Mouse (Mus musculus): ENCODE measurements around the gene Fbxo6. TPM values are rescaled to one million over a fixed set of nuclear protein-coding genes. Genes with fewer than 3 reads are reported as not detected.
A peak's percentile ranks its signal among the peaks of the same experiment; 100 is the strongest.
"Not testable (repeated sequence)": the region's sequence is repeated elsewhere in the genome, so short reads cannot be mapped to it uniquely, and the experiment has no call there.

The Fbxo6 gene
- total RNA-seq (2015; ENCODE audit: low replicate concordance) (2.7 and 3.3 TPM in 2 replicates), total RNA-seq (2017; ENCODE audit: low replicate concordance) (1.3 and 2.8 TPM in 2 replicates)

- peak; percentile 73 for ATAC-seq (replicated peaks; ENCODE audit: low FRiP score, poor library complexity, severe bottlenecking)
Observed at GRCm38 (mm10) chr4:148151267-148152168, at the start of gene Fbxo6. TSS of gene Fbxo6 (minus strand) at chr4:148152140.

GRCm38 (mm10) chr4:148198721-148199120, 46.8 kb upstream of the Fbxo6 start:
- ATAC-seq (replicated peaks; ENCODE audit: low FRiP score, poor library complexity, severe bottlenecking), result no peak

DNA sequence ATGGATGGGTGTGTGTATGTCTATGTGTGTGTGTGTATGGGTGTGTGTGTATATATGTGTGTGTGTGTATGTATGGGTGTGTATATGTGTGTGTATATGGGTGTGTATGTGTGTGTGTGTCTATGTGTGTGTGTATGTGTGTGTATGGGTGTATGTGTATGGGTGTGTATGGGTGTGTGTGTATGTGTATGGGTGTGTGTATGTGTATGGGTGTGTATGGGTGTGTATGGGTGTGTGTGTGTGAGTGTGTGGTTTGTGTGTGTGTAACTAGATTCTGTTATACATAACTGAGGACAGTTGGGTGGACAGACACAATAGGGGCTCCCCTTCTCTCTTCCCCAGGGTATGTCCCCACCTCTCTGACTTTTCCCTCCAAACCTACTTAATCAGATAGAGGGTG, 42.5 kb upstream of the Fbxo6 start:
- peak; percentile 39; the same call in 1 of the 2 replicates for ATAC-seq (replicated peaks; ENCODE audit: low FRiP score, poor library complexity, severe bottlenecking)

DNA sequence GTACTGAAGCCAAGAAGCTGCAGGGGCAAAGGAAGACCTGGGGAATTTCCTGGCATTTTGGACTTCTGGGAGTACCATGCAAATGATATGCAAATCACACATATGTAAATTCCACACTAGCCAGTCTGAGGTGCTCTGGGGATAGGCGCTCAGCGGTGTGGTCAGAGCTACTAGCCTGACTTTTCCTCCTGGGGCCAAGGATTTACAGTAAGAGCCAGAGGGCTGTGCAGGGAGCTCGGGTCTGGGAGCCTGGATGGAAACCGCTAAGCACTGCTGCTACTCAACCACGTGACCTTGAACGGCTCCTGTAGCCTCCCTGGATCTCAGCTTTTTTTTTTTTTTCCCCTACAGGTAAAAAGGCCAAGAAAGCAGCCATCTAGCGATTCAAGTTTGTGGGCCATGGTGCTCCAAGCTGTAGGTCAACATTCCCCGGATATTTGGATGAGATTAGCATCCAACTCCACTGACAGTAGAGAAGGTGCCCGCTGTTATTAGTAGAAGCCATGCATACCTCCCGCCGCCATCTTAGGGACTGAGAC, 40.8 kb upstream of the Fbxo6 start:
- no peak for ATAC-seq (replicated peaks; ENCODE audit: low FRiP score, poor library complexity, severe bottlenecking)

DNA sequence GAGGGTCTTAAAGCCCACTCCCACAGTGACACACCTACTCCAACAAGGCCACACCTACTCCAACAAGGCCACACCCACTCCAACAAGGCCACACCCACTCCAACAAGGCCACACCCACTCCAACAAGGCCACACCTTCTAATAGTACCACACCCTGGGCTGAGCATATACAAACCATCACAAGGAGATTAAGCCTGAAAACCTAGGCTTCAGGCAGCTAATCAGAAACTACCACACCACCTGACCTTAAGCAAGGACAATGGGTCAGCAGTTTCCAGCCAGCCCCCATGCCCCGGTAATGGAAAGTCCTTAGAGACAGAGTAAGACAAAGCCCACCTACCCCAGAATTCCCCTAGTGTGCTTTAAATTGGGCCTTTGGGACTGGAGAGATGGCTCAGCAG, 36.8 kb upstream of the Fbxo6 start:
- ATAC-seq (replicated peaks; ENCODE audit: low FRiP score, poor library complexity, severe bottlenecking), result not testable (repeated sequence)

- no peak for ATAC-seq (replicated peaks; ENCODE audit: low FRiP score, poor library complexity, severe bottlenecking)
Observed at GRCm38 (mm10) chr4:148185819-148186218, 33.9 kb upstream of the Fbxo6 start.

GRCm38 (mm10) chr4:148184564-148184963, 32.6 kb upstream of the Fbxo6 start:
- no peak; the same call in 1 of the 2 replicates for ATAC-seq (replicated peaks; ENCODE audit: low FRiP score, poor library complexity, severe bottlenecking)

DNA sequence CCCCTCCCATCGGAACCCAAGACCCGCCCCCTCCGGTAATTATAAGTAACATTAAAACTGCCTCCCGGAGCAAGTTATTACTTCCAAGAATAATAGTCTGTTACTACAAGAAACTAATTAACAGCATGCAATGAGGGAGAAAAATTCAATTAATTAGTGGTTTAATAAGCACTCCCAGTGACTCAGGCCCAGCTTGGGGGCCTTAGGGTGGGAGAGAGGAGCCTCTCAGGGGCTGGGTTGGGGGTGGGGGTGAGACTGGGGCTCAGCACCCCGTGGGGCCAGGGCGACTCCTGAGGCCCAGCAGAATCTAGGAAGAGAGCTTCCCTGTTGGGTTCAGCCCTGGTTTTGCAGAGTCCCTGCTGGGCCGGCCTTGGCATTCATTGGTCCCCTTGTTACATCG, 30.4 kb upstream of the Fbxo6 start:
- no peak for ATAC-seq (replicated peaks; ENCODE audit: low FRiP score, poor library complexity, severe bottlenecking)

GRCm38 (mm10) chr4:148181483-148181882, 29.5 kb upstream of the Fbxo6 start:
- no peak for ATAC-seq (replicated peaks; ENCODE audit: low FRiP score, poor library complexity, severe bottlenecking)

DNA sequence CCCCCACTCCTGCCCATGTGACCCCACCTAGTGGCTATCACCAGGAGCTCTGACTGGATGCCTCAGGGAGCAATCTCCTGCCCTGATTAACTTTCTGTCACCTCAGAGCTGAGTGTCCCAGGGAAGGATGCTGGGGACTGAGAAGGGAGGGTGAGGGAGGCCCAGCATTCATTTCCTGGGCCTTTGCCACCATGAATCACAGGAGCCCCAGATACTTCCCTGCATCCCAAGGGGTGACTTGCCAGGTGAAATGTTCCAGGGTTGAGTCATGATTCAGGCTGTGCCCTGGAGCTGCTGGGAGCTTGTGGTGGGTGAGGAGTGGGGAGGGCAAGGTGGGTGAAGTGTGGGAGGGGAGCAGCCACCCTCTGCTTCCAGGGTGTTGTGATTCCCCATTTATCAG, 25.8 kb upstream of the Fbxo6 start:
- ATAC-seq (replicated peaks; ENCODE audit: low FRiP score, poor library complexity, severe bottlenecking), result no peak

DNA sequence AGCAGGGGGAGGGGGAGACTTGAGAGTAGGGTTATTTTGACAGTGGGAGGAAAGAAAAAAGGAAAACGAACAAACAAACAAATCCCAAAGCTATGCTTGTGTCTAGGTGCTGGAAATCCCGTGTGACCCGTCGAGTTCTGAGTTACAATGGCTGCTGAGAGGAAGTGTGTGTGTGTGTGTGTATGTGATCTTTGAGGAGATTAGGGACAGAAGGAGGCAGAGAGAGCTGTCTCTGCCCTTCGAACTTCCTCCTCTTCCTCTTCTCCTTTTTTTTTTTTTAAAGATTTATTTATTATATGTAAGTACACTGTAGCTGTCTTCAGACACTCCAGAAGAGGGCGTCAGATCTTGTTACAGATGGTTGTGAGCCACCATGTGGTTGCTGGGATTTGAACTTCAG, 24.7 kb upstream of the Fbxo6 start:
- not testable (repeated sequence) for ATAC-seq (replicated peaks; ENCODE audit: low FRiP score, poor library complexity, severe bottlenecking)

DNA sequence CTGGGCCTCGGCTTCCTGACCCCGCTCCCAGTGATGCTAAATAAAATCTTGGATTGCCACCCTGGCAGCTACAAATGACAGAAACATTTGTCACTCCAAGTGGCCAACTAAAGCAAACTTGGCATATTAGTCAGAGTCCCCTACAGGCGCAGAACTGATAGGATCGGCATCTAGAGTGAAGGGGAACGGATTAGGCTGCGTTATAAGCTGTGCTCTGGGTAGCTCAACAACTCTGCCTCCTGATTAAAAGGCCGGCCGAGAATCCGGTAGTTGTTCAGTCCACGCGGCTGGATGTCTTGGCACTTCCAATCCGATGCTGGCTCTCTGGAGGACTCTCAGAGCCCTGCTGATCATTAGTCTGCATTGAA, 22.5 kb upstream of the Fbxo6 start:
- ATAC-seq (replicated peaks; ENCODE audit: low FRiP score, poor library complexity, severe bottlenecking), result no peak

GRCm38 (mm10) chr4:148173811-148174494, 22.0 kb upstream of the Fbxo6 start:
- no peak for ATAC-seq (replicated peaks; ENCODE audit: low FRiP score, poor library complexity, severe bottlenecking)

GRCm38 (mm10) chr4:148171261-148171660, 19.3 kb upstream of the Fbxo6 start:
- ATAC-seq (replicated peaks; ENCODE audit: low FRiP score, poor library complexity, severe bottlenecking), result no peak

DNA sequence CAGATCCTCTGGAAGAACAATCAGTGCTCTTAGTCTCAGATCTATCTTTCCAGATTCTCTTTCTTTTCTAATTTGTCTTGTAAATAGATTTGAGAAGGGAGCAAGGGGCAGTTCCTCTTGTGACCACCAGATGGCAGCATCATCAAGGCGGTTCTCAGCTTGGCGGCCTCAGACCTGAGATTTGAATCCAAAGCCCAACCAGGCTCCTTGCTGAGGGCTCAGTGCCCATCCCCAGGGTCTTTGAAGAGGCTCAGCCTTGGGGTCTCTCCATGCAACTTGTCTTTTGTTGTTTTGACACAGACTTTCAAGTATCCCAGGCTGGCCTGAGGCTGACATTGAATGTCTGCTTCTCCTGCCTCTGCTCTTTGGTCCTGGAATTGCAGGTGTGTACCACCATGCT, 18.9 kb upstream of the Fbxo6 start:
- ATAC-seq (replicated peaks; ENCODE audit: low FRiP score, poor library complexity, severe bottlenecking), result 0 out of 2 replicates have a peak, but pooled peaks have one; percentile 49

- ATAC-seq (replicated peaks; ENCODE audit: low FRiP score, poor library complexity, severe bottlenecking), result no peak
Observed at GRCm38 (mm10) chr4:148169586-148169985, 17.6 kb upstream of the Fbxo6 start.

DNA sequence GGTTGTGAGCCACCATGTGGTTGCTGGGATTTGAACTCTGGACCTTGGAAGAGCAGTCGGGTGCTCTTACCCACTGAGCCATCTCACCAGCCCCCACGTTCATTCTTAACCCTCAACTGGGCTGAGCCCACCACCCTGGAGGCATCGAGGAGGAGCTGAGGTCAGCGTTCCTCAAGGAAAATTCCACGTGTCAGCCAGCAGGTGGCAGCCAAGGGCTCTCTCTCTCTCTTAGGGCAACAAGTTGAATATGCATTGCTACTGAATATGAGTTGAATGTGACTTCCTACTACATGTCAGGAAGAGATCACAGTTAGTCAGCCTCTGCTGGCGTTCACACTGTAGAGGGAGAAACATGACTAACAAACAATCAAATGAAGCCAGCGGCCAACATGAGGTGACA, 16.3 kb upstream of the Fbxo6 start:
- ATAC-seq (replicated peaks; ENCODE audit: low FRiP score, poor library complexity, severe bottlenecking), result peak; percentile 57; the same call in 1 of the 2 replicates

DNA sequence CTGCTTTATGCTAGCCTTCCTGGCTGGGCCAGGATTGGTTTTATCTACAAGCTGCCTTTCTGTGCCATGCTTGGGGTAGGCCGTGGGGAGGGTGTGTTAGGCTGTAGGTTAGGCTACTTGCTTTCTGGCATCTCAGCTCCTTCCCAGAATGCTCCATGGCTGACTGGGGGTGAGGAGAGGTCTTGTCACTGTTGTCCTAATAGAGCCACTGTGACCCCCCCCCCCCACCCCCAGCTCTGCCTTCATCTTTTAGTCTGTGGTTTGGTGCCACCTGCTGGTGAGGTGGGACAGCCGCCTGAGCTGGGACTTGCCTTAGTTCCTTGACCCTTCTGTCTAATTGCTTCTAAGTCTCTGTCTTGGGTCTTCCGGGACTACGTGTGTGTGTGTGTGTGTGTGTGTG, 15.0 kb upstream of the Fbxo6 start:
- no peak for ATAC-seq (replicated peaks; ENCODE audit: low FRiP score, poor library complexity, severe bottlenecking)

DNA sequence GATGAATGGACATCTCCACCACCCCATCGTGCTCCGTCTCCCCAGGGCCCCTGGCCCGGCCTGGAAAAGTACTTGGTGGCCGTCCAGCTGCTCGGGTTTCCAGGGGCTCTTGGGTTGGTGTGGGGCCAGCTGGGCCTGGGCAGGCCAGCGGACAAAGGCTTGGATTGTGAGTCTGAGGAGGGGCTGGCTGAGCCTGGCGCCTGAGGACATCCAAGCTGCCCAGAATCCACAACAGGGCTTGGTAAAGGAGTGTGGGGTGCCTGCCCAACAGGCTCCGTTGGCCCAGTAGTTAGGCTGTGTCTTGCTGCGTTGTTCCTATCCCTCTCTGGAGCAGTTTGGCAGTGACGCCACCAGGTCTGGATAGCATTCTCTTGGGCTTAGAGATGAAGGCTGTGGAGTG, 14.5 kb upstream of the Fbxo6 start:
- no peak for ATAC-seq (replicated peaks; ENCODE audit: low FRiP score, poor library complexity, severe bottlenecking)

DNA sequence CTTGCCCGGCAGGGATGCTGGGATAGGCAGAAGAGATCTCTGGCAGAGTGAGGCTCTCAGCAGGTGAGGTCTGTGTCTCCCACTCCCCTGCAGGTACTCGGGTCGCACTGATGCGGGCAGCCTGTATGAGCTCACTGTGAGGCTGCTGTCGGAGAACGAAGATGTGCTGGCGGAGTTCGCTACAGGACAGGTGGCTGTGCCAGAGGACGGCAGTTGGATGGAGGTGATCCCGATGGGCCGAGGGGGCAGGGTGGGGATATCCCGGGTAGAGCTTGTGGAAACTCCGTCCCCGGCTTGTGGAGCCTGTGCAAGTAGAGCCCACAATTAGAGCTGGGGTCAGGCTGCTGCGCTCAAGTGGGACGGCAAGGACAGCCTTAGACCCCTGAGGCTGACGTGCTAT, 13.6 kb upstream of the Fbxo6 start:
- no peak for ATAC-seq (replicated peaks; ENCODE audit: low FRiP score, poor library complexity, severe bottlenecking)

- no peak for ATAC-seq (replicated peaks; ENCODE audit: low FRiP score, poor library complexity, severe bottlenecking)
Observed at GRCm38 (mm10) chr4:148164461-148164860, 12.5 kb upstream of the Fbxo6 start.
